Mouse (Mus musculus) cerebellum, adult 9-11 months (tissue): ENCODE measurements around the gene Ncdn.

Experiments
- DNase-seq: peaks from one replicate; pipeline ENCODE4 v3.0.0; 2022

Ncdn gene

DNA sequence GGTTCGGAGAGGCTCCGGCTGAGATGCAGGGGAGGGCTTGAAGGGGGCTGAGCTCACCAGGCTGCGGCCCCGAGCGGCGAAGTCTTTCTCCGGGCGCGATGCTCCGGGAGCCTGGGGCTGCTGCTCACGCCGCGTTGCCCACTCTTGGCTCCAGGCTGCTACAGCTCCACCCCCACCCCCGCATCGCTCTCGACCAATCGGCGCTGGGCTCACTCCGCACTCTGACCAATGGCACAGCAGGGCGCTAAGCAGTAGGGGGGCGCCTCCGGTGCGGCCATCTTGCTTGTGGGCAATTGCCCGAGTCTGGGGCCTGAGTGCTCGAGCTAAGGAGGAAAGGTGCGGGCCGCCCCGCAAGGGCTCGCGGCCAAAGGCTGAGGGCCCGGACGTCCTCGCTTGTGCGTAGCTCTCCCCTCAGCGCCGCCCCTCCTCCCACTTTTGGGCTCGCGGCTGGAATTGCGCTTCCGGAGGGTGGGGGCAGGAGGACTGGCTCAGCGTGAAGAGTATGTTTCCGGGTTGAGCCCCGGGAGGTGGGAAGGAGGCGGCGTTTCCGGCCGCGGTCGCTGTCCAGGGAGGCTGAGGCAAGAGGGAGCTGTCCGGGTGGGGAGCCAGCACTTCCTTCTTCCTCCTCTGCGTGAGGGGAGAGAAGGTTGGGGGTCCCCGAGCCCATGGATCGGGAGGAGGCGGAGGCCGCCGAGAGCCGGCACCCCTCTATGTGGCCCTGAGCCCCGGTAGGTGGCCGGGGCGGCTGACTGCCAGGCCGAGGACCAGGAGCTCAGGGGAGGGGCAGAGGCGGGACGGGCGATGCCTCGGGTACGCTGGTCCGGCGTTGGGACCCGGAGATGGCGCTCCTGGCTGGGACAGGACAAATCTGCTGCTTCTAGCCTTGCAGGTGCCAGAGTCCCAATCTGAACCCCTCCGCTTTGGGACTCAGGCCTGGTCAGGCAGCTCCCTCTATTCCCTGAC, at the start of gene Ncdn, which contains the start of gene AU040320:
Gene Ncdn, minus strand, starts transcription at position 171 of the 963 bp plus-strand sequence.
Gene AU040320, plus strand, starts transcription at position 277 of the 963 bp plus-strand sequence.
- peak; percentile 98 for DNase-seq

DNA sequence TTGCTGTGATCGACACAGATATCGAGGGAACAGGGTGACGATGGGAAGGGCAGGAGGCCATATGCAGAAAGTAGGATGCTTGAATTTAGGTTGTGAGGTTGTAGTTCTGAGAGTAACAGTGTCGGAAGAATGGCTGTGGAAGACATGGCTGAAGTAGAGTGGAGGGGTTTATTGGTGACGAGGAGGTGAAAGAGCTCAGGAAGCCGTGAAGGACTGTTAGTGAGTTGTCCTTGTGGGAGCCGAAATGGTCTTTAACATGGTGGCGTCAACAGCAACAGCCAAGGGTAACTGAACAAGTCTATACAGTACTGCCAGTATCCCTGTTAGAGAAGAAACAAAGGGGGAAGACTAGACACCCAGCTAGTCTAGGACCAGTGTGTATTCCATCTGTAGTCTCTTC, 48.9 kb upstream of the Ncdn start:
- DNase-seq: no peak

DNA sequence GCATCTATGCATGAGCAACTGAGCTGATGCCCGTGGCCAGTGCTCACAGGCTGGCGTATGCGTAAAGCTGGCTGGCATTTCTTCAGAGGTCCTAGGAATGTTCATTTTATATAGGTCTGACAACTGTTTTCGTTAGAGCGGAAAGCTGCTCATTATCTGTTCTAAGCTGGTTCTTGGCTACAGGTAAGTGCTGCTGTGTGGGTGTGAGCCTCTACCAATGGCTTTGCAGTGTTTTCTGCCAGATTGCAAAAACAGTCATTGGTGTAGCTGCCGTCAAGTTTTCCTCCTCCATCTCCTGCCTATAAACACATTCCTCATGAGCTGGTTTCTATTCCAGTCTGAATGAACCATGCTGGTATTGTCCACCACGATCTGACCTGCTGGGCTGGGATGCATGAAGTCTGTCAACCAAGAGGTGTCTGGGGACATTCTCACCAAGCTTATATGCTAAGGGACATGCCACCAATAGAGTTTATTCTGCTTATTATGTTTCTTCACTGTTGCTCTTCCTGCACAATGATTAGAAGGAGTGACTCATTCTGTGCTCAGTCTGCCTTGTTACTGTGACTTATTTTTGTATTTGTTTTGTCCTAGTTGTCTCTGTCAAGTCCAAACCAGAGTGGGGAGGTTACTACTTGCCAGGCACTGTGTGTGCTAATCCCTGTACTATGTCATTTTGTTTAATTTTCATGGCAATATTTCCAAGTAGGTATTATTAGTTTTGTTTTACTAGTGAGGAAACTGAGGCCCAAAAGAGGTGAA, 39.3 kb upstream of the Ncdn start:
- DNase-seq: no peak

DNA sequence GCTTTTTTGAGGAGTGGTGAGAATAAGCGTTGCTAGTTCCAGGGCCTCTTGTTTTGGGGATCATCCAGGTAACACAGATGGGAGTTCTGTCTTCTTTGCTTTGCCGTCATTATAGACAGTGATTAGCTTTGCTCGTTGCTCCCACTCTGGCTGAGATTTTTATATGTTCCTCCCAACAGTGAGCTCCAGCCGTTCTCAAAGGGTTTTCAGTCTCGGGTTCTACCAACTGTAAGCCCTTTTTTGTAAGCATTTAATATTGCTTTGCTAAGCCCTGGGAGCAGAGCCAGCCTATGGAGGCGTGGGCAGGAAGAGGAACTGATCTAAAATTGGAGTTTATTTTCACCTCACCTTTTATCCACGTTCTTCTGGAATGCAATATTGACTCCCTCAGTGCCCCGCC, 29.8 kb upstream of the Ncdn start:
- DNase-seq: peak; percentile 43

DNA sequence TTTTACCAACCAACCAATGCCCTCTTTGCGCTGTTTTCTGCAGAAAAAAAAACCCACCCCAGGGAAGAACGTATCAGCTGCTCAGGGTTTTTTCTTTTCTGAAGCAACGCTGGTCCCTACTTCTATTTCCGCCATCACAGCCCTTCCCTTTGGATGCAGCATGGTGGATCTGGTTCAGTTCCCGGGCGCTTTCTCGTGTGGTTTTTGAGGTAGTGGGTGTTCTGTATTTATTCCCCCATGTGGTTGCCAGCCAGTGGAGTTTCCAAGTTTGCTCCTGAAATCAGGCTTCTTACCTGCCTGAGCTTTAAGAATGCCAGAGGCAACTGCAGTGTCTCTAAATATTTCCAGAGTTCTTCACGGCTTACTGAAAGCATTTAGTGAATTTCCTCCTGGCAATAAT, 29.3 kb upstream of the Ncdn start:
- no peak for DNase-seq

DNA sequence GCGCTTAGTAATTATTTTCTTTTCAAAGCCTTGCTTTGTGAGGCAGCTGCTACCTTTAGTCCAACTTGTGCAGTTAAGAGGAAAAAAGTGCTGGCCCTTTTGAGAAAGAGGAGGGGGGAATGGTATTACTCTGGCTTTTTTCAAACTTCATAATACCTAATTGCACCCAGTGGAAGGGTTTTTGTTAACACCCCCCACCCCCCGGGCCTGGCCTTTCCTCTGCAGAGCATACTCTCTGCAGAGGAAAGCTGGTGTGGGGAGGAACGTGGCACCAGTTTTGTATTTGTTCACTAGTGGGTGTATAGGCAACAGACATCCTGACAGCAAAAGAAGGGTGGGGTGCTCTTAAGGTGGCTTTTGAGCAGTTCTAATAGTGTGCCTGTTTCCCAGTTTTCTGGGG, 28.6 kb upstream of the Ncdn start:
- no peak for DNase-seq

DNA sequence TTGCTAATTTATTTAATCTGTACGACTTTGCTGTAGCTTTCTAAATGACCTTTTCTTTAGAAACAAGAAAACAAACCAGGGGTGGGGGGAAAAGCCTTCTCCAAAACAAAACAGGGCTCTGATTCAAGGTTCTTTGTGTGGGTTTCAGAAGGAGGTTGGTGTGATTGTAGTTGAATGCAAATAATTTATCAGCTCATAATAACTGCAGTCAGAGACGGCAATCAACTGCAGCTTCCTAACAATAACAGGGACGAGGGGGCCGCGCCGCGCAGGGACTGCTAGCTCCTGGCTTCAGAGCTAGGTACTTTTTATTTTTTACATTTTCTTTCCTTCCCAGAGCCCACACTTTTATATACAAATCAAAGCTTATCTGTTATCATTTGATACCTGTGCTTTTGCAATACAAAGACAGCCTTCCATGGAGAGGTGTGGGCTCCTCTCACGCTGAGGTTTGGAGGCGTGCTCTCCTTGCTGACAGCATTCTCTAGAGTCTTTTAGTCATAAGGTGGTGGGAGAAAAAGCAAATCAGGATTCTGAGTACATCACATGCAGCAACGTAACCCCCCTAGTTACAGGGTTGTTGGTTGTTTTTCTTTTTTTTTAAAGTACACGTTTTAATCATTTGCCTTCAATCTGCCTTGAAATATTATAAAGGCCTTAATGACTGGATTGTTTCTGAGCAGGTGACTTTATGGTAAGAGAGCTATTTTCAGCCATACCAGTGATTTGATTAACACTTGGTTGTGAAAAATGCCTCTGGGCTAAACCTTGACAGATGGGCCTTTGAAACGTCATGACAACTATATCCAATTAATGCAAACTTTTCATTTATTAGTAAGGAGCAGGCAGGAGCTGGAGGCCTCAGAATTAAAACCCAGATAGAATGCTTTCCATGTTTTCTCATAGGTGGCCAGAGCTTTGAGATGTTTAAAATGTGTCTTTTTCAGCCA, 26.9 kb upstream of the Ncdn start:
- DNase-seq: no peak

DNA sequence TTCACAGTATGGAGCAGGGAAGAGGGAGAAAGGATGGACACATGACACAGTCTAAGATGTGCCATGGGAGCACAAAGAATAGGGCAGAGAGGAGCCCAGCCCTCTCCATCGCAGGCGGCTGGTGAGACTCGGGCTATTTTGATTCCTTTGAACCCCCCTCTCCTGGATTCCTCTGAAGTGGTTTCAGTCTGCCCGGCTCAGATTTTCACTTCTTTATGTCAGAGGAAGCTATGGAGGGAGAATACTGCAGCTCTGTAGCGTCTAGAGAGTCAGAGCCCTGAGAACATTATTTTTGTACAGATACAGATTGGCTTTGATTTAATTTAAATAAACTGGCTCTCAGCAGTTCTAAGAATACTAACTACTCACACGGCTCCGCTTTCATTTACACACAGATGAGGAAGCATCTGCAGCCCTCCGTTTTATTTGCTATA, 25.9 kb upstream of the Ncdn start:
- no peak for DNase-seq

DNA sequence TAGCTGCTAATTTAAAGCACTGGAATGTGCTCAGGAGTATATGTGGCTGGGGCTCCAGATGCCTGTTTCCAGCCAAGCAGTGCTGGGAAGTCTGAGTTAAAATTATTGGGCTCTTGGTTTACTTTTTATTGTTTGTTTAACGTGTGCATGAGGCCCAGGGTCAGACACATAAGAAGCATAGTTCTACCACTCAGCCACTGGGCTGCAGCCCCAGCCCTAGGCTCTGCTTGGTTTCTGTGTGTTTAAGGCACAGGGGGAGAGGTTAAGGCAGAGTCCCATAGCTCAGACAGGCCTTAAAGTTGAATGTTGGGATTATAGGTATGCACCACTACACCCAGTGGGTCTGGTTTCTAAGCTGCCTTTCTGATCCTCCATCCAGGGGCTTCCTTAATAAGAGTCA, 21.9 kb upstream of the Ncdn start:
- no peak for DNase-seq

DNA sequence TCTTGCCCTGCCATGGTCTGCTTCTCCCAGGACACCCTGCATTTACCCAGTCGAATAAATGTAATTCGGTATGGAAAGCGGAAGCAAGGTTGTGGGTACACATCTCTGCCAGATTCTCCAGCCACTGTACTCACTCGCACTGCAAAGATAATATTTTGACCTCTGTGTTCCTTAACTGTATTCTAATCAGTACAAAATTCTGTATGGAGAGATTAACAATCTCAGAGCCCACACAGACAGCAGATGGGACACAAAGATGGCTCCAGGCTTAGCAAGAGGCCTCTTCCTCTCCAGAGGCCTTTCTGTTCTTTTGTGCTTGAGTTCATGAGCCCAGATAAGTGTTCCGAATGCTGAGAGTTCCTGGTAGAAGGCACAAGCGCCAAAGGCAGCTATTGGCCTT, 20.6 kb upstream of the Ncdn start:
- no peak for DNase-seq

DNA sequence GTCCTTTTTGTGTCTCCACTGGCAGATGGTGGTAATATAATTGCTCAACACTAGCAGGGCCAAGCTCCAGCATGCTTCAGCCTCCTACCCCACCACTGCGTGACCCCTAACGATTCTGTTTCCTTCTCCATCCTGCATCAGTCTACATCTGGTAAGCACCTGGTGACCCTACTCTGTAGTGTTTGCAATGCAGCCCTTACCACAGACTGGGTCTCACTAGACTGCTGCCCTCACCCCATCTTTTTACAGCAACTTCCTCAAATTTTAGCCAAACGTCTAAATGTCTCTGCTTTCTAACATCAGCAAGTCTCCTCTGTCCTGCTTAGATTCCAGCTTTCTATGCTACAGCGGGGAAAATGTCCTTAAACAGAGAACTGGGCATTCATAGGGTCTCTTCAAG, 17.6 kb upstream of the Ncdn start:
- no peak for DNase-seq

DNA sequence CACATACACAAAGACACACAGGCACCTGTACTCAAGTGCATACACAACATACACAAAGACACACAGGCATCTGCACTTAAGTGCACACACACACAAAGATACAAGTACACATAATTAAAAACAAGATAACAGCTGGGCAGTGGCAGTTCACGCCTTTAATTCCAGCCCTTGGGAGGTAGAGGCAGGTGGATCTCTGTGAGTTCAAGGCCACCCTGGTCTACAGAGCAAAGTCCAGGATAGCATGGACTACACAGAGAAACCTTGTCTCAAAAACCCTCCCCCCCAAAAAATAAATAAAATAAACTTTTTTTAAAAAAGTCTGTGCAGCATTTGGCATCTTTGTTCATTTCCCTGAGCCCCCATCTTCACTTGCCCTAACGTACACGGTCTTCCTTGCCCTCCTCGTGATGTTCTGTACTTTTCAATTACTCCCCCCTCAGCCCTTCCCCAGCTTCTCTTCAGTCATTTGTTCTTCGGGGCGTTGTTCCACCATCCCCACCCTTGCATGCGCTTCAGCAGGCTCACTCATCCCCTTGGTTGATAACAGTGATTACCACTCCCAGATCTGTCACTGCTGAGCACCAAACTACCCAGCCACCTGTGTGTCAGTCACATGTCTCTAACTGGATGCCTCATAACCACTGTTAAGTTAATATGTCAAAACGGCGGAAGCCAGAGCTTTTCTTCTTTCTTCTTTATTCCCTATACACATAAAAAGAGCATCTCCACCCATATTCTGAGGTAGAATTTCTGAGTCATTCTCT, 16.7 kb upstream of the Ncdn start:
- no peak for DNase-seq

DNA sequence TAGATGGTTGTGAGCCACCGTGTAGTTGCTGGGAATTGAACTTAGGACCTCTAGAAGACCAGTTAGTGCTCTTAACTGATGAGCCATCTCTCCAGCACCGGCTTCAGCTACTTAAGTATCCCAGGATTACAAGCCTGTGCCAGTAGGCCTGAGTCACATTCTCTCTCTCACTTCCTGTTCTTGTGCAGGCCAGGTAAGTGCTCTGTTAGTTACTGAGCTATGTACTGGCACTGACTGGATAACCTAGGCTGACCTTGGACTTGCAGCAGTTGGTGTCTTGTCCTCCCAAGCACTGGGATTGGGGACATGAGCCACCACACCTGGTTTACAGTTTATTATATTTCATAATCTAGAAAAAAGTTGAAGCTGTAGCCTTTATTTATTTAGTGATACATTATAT, 10.2 kb upstream of the Ncdn start:
- no peak for DNase-seq

DNA sequence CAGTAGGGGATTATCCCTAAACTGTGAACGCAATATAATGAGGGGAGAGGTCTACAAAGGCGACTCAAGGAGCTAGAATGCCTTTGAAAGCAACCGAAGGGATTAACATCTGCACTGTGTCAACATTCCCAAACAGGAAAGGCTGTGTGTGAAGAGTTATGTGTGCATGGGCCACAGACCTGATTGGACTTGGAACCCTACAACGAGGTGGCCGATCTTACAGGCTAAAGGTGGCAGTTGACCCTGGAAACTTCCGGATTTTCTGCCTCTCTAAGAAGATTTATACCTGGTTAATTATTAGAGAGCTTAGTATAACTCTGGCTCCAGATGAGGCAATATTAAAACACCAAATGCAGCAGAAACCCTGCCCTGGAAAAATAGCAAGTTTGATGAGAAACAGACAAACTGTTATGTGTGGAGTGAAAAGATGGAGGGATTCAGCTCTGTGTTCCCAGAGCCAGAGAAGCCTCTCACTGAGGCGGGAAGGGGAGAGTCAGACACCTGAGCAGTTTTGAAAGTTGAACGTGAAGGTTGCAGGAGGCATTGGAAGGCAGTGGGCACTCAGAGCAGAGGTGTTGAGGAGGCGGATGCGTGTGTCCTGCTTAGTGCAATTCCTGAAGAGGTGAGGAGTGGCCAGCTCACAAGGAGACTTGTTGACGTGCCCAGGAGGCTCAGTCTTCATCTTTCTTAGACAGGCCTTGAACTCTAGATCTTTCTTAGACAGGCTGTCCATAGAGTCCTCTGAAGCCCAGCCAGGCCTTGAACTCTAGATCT, 9.5 kb upstream of the Ncdn start:
- no peak for DNase-seq

DNA sequence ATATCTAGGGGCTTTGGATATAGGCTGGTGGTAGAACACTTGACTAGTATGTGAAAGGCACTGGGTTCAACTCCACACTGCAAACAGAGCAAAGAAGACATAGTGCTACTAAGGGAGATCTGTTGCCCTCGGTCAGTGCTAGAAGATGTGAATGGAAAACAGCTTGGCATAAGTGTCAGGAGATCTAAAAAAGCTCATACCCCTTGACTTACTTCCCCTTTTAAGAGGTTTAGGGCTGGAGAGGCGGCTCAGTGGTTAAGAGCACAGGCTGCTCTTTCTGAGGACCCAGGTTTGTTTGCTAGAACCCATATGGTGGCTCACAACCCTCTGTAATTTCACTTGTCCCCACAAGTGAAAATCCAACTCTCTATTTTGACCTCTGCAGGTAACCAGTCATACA, 6.2 kb upstream of the Ncdn start:
- no peak for DNase-seq

DNA sequence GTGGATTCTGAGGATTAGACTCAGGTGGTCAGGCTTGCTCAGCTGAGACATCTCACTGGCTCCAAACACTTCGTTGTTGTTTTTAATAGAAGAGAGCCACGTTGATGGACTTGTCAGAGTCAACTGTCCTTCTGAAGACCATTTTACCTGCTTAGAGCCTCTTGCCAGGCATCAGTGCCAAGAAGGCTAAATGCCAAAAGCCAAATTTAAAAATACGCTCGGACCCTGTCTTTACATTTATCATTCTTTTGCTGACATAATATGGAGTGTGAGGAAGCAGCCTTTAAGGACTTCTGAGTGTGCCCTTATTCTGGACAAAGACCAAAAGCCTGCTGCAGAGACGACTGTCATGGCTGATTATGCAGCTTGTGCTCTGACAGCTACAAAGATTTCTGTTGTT, 5.1 kb upstream of the Ncdn start:
- DNase-seq: peak; percentile 45

DNA sequence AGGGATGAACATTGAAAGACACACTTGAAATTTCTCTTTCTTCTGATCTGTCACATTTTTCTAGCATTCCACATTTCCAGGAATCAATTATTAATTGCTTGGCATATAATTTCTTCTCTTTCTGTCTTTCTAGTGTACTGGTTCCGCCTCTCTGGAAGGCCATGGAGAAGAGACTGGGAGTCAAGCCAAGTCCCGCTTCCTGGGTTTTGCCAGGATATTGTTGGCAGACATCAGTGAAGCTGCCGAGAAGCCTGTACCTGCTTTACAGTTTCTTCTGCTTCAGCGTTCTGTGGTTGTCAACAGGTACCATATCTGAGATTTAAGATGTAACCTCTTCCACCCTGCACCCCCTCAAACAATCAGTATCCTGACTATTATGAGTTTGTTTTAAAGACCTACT, 3.5 kb upstream of the Ncdn start:
- peak; percentile 92 for DNase-seq

DNA sequence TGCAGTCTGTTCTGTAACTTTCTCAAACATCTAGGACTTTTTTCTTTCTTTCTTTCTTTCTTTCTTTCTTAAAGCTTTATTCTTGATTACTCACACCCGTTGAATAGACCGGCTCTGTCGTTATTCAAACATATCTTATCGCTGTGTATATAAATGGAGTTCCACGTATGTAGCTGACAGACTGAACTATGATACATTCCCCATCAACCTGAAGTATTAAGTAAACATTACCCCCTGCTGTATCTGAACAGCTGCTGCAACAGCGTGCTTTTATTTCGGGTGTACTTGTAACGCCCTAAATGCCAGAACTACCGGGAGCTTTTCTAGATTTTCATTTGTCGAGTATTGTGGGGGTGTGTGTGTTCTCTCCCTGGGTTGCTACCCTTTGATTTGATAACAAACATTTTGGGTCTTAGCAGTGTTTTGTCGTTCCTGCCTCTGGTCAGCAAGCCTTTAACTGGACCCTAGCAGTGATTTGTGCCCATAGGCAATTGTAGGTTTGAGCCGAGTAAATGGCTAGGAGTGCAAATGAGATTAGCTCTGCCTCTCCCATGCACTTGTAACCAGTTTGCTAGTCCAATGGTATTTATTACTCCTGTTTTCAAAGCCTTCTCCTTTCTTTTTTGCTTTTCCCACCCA, 1.6 kb upstream of the Ncdn start:
- DNase-seq: peak; percentile 37

DNA sequence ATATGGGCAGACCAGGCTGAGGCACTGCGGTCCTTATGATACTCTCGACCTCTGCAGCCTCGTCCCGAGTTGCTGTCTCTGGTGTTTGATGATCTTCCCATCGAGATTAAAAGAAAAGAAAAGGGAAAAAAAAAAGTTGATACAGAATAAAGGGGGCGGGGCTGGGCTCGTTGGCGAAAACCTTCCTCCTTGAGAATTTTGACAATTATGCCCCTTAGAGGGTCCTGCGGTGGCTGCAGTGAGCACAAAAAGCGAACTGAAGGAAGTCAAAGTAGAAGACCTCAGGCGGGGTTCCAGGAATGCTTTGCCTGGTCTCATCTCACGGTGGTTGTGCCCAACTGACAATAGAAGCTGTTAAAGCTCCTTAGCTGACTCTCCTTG, 983 bp upstream of the Ncdn start:
- DNase-seq: no peak

DNA sequence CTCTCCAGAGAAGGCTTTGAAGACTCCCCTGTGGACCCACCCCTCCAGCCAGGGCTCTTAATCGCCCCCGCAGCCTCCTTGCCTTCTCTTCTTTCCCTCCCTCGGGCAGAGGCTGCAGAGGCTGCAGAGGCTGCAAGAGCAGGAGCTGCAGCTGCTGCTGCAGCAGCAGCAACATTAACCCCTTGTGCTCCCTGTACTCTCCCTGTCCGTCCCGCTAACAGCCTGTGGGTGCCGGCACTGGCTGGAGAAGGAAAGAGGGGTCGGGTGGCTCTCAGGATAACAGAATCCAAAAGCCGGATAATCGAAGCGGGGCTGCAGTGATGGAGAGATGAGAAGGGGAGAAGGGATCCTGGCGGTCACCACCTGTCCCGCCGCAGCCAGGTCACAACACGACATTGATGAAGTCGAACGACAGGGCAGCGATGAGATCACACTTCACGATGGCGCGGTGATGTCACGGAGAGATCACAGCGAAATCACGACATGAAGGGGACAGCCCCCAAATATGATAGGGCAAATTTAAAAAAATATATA, 563 bp downstream of the Ncdn start:
- peak; percentile 81 for DNase-seq
